Mouse (Mus musculus) lung, embryonic 14.5 days (tissue): ENCODE measurements at regions not wholly inside any gene's neighbourhood (a gene's known extent, or its start where the extent isn't known, plus 50 kb on each side); places are given as distances from the start of the nearest gene placed in this dataset.

Experiments used
- ATAC-seq: fragments of 200-750 bp; cut with Nextera tagmentation; 2 replicates; pipeline ENCODE4 v1.8.0; 2017; ENCODE audit warnings: mild to moderate bottlenecking, moderate TSS enrichment, moderate library complexity; ENCODE audit not compliant: insufficient read depth
- DNase-seq: peaks from one replicate; pipeline ENCODE4 v3.0.0-alpha.2; 2015
- H3K27ac ChIP-seq: fragments of 300-500 bp; sonication (generic); 2 replicates; pipeline ENCODE4 v1.5.1; 2014; ENCODE audit warnings: low read depth, mild to moderate bottlenecking, moderate library complexity
- H3K27me3 ChIP-seq: fragments of 300-500 bp; sonication (generic); 2 replicates; pipeline ENCODE4 v1.6.1; 2014; ENCODE audit warnings: low read length, control low read depth; ENCODE audit not compliant: insufficient read depth
- H3K36me3 ChIP-seq: fragments of 300-500 bp; sonication (generic); 2 replicates; pipeline ENCODE4 v1.6.1; 2014; ENCODE audit warnings: control low read depth; ENCODE audit not compliant: insufficient read depth
- H3K4me1 ChIP-seq: fragments of 300-500 bp; sonication (generic); 2 replicates; pipeline ENCODE4 v1.6.1; 2014; ENCODE audit warnings: antibody characterized with exemption, control low read depth; ENCODE audit not compliant: insufficient read depth
- H3K4me2 ChIP-seq: fragments of 300-500 bp; sonication (generic); 2 replicates; pipeline ENCODE4 v1.6.1; 2014; ENCODE audit warnings: mild to moderate bottlenecking
- H3K4me3 ChIP-seq: fragments of 300-500 bp; sonication (generic); 2 replicates; pipeline ENCODE4 v1.5.1; 2014; ENCODE audit warnings: low read depth, low read length
- H3K9ac ChIP-seq: fragments of 300-500 bp; sonication (generic); 2 replicates; pipeline ENCODE4 v1.6.1; 2014
- H3K9me3 ChIP-seq: fragments of 300-500 bp; sonication (generic); 2 replicates; pipeline ENCODE4 v1.6.1; 2016; ENCODE audit warnings: low read depth, low read length, control low read depth
- CTCF ChIP-seq: IDR thresholded peaks from 2 replicates; pipeline ENCODE4 v1.5.1; 2016; ENCODE audit warnings: antibody characterized with exemption, low read depth
- WGBS: fragments of 180-500 bp; shearing (Covaris S2); extraction: QIAGEN DNeasy Blood & Tissue Kit; methylation state at CpG from one replicate; pipeline ENCODE4 v1.1.7; 2014; 5-methylcytosine and 5-hydroxymethylcytosine counted together

DNA sequence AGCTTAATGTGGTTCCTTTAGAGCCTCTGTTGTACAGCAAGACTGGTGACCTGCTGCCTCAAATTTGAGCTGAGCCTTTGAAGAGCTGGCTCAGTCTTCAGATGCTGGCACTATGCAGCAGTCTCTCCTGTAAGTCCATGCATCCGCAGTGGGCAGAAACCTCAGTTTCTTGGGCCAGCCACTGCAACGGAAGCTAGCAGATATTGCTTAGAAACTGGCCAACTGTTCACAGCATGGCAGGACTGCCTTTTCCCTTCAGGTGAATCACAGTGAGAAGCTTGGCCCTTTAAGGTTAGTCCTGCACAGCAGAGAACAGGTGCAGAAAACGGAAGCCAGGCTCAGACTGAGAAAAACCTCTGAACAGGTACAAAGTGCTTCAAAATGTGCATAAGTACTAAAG is 1976.8 kb upstream of the G6pd2 start:
- H3K27me3 ChIP-seq: no peaks in the 10 kb centered on the region
- H3K9ac ChIP-seq: no peak overlapping the region
- no peak for DNase-seq
- TF ChIP-seq CTCF: no peak
- no peaks in the 10 kb centered on the region for H3K4me1 ChIP-seq
- H3K36me3 ChIP-seq: no peaks in the 10 kb centered on the region
- no peak for ATAC-seq
- no peak overlapping the region for H3K4me2 ChIP-seq
- WGBS: 90% methylated on average over 3 of the region's 3 CpGs
- no peak overlapping the region for H3K27ac ChIP-seq
- no peaks in the 10 kb centered on the region for H3K9me3 ChIP-seq
- H3K4me3 ChIP-seq: no peak overlapping the region

DNA sequence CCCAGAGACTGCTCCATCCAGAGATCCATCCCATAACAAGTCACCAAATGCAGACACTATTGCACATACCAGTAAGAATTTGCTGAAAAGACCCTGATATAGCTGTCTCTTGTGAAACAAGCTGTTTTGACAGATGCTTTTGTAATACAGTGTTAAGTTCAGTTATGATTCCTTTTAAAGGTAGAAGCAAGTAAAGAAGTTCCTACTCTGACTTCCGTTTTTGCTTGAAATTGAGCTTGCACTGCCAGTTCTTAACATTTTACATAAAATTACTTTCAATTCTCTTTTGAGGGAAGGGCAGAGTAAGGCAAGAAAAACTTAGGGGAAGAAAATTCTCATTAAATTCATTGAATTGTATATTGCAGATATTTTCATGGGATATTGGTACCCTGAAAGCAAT is 1962.9 kb upstream of the G6pd2 start:
- no peak for DNase-seq
- no peak overlapping the region for H3K4me2 ChIP-seq
- TF ChIP-seq CTCF: no peak
- whole genome bisulfite sequencing: 63% methylated on average over 1 of the region's 1 CpGs
- no peak overlapping the region for H3K9ac ChIP-seq
- no peaks in the 10 kb centered on the region for H3K27me3 ChIP-seq
- H3K36me3 ChIP-seq: no peaks in the 10 kb centered on the region
- ATAC-seq: no peak
- no peak overlapping the region for H3K27ac ChIP-seq
- no peaks in the 10 kb centered on the region for H3K9me3 ChIP-seq
- no peaks in the 10 kb centered on the region for H3K4me1 ChIP-seq
- no peak overlapping the region for H3K4me3 ChIP-seq

DNA sequence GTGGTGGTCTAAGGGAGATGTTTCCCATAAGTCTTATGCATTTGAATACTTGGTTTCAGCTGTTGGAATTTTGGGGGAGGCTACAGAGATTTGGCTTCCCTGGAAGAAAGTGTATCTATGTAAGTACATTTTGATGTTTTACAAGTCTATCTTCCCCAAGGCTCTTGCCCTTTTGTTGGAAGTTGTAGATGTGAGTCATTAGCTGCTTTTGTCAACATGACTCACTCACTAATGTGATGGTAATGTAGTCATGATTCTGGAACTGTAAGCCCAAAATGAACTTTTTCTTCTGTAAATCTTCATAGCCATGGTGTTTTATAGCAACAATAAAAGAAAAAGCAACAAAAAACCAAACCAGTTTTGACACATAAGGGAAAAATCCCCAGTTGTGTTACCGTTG is 1961.0 kb upstream of the G6pd2 start:
- Histone ChIP-seq H3K27ac (no peak overlapping the region), H3K4me1 (no peaks in the 10 kb centered on the region), H3K9me3 (no peaks in the 10 kb centered on the region), H3K9ac (no peak overlapping the region), H3K4me2 (no peak overlapping the region), H3K36me3 (no peaks in the 10 kb centered on the region), H3K4me3 (no peak overlapping the region), H3K27me3 (no peaks in the 10 kb centered on the region)
- WGBS: 93% methylated on average over 1 of the region's 1 CpGs
- DNase-seq (no peak), ATAC-seq (no peak)
- TF ChIP-seq CTCF: no peak

DNA sequence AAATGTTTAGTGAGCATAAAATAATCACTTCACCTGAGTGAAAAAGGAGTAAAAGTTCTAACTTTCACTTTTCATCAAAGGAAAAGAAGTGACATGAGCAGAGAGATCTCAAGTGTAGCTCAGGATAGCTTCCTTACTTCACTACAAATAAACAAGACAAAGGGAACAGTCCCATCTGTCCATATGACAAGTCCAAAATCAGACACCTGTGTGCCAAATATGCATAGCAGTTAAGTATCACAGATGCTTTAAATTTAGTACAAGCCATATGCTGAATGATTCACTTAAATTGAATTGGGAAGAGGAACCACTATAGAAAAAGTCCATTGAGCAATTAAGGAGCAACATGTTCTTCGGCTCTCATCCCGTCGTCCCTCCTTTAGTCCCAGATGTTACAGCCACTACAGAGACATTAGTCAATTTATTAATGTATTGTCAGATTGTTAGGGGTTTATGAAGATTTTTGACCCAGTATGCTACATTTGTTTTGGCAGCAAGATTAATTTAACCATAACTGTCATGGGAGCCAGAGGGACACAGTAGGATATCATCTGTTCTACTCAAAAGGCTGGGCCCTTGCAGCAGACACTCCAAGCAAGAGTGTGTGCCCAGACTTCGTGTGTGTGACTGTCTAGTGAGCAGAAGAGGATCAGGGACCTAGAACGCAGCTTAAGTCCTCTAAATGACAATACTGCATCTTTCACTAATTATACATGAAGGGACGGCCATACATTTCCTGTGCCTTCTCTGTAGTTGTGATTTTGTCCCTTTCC is 1914.5 kb upstream of the G6pd2 start:
- no peak for TF ChIP-seq CTCF
- 76% methylated on average over 6 of the region's 6 CpGs for WGBS
- Histone ChIP-seq H3K36me3 (no peaks in the 10 kb centered on the region), H3K4me2 (no peak overlapping the region), H3K4me3 (no peak overlapping the region), H3K27ac (no peak overlapping the region), H3K9ac (no peak overlapping the region), H3K27me3 (no peaks in the 10 kb centered on the region), H3K9me3 (no peaks in the 10 kb centered on the region), H3K4me1 (no peaks in the 10 kb centered on the region)
- no peak for ATAC-seq
- DNase-seq: no peak

DNA sequence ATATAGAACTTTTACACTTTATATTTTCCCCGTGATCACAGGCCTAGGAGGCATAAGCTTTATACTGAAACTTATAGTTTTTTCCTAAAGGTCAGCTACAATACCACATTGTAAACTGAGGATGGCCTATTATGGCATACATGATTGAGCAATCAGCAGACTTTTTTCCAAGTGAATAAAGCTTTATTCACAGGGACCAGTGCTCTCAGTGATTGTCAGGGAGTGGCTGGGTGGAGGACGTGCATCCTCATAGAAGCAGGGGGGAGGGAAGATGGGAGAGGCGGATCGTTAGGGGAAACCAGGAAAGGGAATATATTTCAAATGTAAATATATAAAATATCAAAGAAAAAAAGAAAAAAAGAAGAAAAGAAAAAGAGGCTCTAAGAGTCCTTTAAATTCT is 1886.7 kb upstream of the G6pd2 start:
- no peaks in the 10 kb centered on the region for H3K4me1 ChIP-seq
- ATAC-seq (no peak), DNase-seq (no peak)
- no peaks in the 10 kb centered on the region for H3K9me3 ChIP-seq
- WGBS: 70% methylated on average over 4 of the region's 4 CpGs
- no peaks in the 10 kb centered on the region for H3K27me3 ChIP-seq
- H3K4me2 ChIP-seq: no peak overlapping the region
- H3K36me3 ChIP-seq: no peaks in the 10 kb centered on the region
- H3K27ac ChIP-seq: no peak overlapping the region
- TF ChIP-seq CTCF: no peak
- H3K4me3 ChIP-seq: no peak overlapping the region
- H3K9ac ChIP-seq: no peak overlapping the region

DNA sequence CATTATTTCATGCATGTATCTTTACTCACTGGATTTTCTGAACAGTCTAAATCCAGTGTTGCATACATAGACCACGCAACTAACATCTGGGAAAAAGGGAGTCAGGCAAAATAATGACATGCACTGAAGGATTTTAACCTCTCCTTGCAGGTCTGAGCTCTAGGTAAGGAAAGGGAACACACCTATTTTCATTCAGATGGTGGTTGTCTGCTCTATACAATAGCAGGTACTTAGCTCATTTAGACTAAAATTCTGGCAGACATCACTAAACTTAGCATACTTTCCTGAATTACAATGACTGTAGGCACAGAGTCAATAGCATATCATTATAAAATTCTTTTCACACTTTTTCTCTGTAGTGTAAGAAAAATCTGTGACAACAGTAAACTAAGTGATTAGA is 1867.8 kb upstream of the G6pd2 start:
- no peaks in the 10 kb centered on the region for H3K4me1 ChIP-seq
- H3K4me2 ChIP-seq: no peak overlapping the region
- H3K36me3 ChIP-seq: no peaks in the 10 kb centered on the region
- H3K4me3 ChIP-seq: no peak overlapping the region
- no peak overlapping the region for H3K27ac ChIP-seq
- TF ChIP-seq CTCF: no peak
- no peak overlapping the region for H3K9ac ChIP-seq
- WGBS: 75% methylated on average over 1 of the region's 1 CpGs
- DNase-seq (no peak), ATAC-seq (no peak)
- no peaks in the 10 kb centered on the region for H3K9me3 ChIP-seq
- no peaks in the 10 kb centered on the region for H3K27me3 ChIP-seq

DNA sequence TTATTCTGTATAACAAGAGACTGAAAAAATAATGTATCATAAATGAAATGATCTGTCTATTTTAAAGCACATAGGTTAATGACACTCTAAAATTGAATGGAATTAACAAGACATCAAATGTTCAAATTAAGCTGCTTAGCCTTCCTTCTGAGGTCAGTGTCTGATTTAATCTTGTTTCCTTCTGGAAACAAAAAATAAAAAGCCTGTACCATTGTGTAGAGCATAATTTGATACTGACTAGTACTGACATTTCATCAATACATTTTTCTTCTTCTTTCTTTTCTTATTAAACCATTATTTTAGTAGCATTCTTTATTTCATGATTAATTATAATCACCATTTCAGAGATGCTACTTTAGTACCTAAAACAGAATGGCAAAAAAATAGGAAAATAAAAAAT is 1862.9 kb upstream of the G6pd2 start:
- TF ChIP-seq CTCF: no peak
- ATAC-seq (no peak), DNase-seq (no peak)

More for the DNA sequence above, 1862.9 kb upstream of the G6pd2 start:
- H3K36me3 ChIP-seq: no peaks in the 10 kb centered on the region
- no peaks in the 10 kb centered on the region for H3K4me1 ChIP-seq
- H3K4me2 ChIP-seq: no peak overlapping the region
- H3K27me3 ChIP-seq: no peaks in the 10 kb centered on the region
- H3K4me3 ChIP-seq: no peak overlapping the region
- no peaks in the 10 kb centered on the region for H3K9me3 ChIP-seq
- no peak overlapping the region for H3K27ac ChIP-seq
- no peak overlapping the region for H3K9ac ChIP-seq
